ENCODE assay signal across 27 mouse cellular contexts in the genomic region with DNA sequence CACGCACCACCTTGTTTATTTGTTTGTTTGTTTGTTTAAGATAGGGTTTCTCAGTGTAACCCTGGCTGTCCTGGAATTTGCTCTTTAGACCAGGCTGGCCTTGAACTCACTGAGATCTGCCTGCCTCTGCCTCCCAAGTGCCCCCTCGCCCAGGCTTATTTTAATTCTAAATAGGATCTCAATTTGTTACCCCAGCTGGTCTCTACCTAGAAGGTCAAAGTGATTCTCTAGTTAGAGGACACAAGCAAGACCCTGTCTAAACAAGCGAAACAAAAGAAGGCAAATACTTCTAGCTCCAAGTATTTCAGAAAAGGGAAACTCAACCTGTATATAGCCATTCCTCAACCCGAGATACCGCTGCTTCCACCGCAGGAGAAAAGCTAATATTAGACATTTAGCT. TPM values are rescaled to one million over a fixed set of nuclear protein-coding genes. Genes with fewer than 3 reads are reported as not detected.
DNase-seq lines count a peak whose midpoint lies in the region; ATAC-seq and TF ChIP-seq lines count a peak whose summit lies in the region.
"Had no signal": no experiment of that assay in that cellular context is flagged by ENCODE, and none has a peak within 500 bp of the region (broad histone marks: within the 10 kb centered on the region; RNA-seq: fewer than 3 reads in every experiment).

No protein-coding gene starts in this region.

- H3K4me2 ChIP-seq in heart, embryonic 16.5 days (ENCODE audit: low read depth, low read length): no peak overlapping the region
- H3K4me2 ChIP-seq in embryonic facial prominence, embryonic 12.5 days (replicated peaks): no peak overlapping the region
- no peak overlapping the region for H3K4me2 ChIP-seq in midbrain, embryonic 15.5 days
- H3K4me2 ChIP-seq: embryonic facial prominence, embryonic 15.5 days; forebrain, embryonic 13.5 days; hindbrain, embryonic 12.5 days; liver, embryonic 13.5 days; midbrain, embryonic 13.5 days; neural tube, embryonic 15.5 days had no signal

- 0 out of 2 replicates have a peak, but pooled peaks have one; percentile 36 for TF ChIP-seq EP300 in ES-Bruce4 (IDR thresholded peaks at IDR 0.05; ENCODE audit: insufficient read depth, low read depth, low read length)

- H3K4me3 ChIP-seq in heart, embryonic 16.5 days (ENCODE audit: low read length): no peak overlapping the region
- H3K4me3 ChIP-seq in E14TG2a.4 (replicated peaks; ENCODE audit: low read length): peak overlapping the region; percentile 62
- no peak overlapping the region for H3K4me3 ChIP-seq in ES-Bruce4 (ENCODE audit: low read depth, low read length)
- no peak overlapping the region for H3K4me3 ChIP-seq in embryonic facial prominence, embryonic 12.5 days
- H3K4me3 ChIP-seq in midbrain, embryonic 15.5 days: no peak overlapping the region
- H3K4me3 ChIP-seq: embryonic facial prominence, embryonic 15.5 days; forebrain, embryonic 13.5 days; hindbrain, embryonic 12.5 days; liver, embryonic 13.5 days; midbrain, embryonic 13.5 days; neural tube, embryonic 15.5 days had no signal

- H3K4me1 ChIP-seq in heart, embryonic 16.5 days (ENCODE audit: control insufficient read depth, insufficient read depth, low read length): peaks cover 16% of the 10 kb centered on the region
- H3K4me1 ChIP-seq in E14TG2a.4 (replicated peaks; ENCODE audit: low read depth, low read length) (peaks cover 95% of the 10 kb centered on the region), ES-Bruce4 (ENCODE audit: control insufficient read depth, insufficient read depth, low read length) (peaks cover 5% of the 10 kb centered on the region)
- H3K4me1 ChIP-seq in embryonic facial prominence, embryonic 12.5 days: peaks cover 16% of the 10 kb centered on the region
- 0 out of 2 replicates have a peak, but pooled peaks cover 4% of the 10 kb centered on the region for H3K4me1 ChIP-seq in midbrain, embryonic 15.5 days
- H3K4me1 ChIP-seq: liver, embryonic 13.5 days had no signal

- ATAC-seq in heart, embryonic 16.5 days (replicated peaks; ENCODE audit: extremely low read depth, insufficient read depth, low FRiP score): no peak
- no peak for ATAC-seq in embryonic facial prominence, embryonic 12.5 days (ENCODE audit: insufficient number of reproducible peaks, insufficient read depth, low FRiP score, low TSS enrichment)
- no peak for ATAC-seq in midbrain, embryonic 15.5 days (replicated peaks)
- ATAC-seq: forebrain, embryonic 13.5 days; intestine, embryonic 16.5 days; lung, postnatal 0 days; midbrain, embryonic 13.5 days had no signal

- TF ChIP-seq POLR2A in ES-Bruce4 (IDR thresholded peaks at IDR 0.05; ENCODE audit: insufficient read depth, low read length): no peak

- no peaks in the 10 kb centered on the region for H3K27me3 ChIP-seq in heart, embryonic 16.5 days (ENCODE audit: control insufficient read depth, insufficient read depth, low read length)
- H3K27me3 ChIP-seq in E14TG2a.4 (ENCODE audit: insufficient read depth, low read length): no peaks in the 10 kb centered on the region
- H3K27me3 ChIP-seq in ES-Bruce4 (ENCODE audit: control insufficient read depth, insufficient read depth, low read length, poor library complexity, severe bottlenecking): no peaks in the 10 kb centered on the region
- no peaks in the 10 kb centered on the region for H3K27me3 ChIP-seq in embryonic facial prominence, embryonic 12.5 days
- no peaks in the 10 kb centered on the region for H3K27me3 ChIP-seq in midbrain, embryonic 15.5 days (replicated peaks)
- H3K27me3 ChIP-seq: embryonic facial prominence, embryonic 15.5 days; forebrain, embryonic 13.5 days; hindbrain, embryonic 12.5 days; liver, embryonic 13.5 days; midbrain, embryonic 13.5 days; neural tube, embryonic 15.5 days had no signal

- DNase-seq in heart, adult 9 months (ENCODE audit: low spot score in 2 of 2): no peak
- no peak for DNase-seq in layer of hippocampus, adult 11-12 months (ENCODE audit: low spot score)
- DNase-seq in layer of hippocampus, postnatal 14 days (ENCODE audit: low spot score in 2 of 2): no peak
- DNase-seq: B cell, adult 2 months; cerebellum, adult 2 months; cerebellum, postnatal 14 days; heart, adult 18-20 months; kidney, adult 8-10 months; layer of hippocampus, adult 9-11 months; liver, embryonic 13.5 days; lung, adult 18-20 months; right cerebral cortex, postnatal 14 days; thymus, postnatal 14 days had no signal

- peak overlapping the region; percentile 33; the same call in 1 of the 2 replicates for H3K27ac ChIP-seq in heart, embryonic 16.5 days (ENCODE audit: low read length)
- H3K27ac ChIP-seq in ES-Bruce4 (ENCODE audit: insufficient read depth, low read length): peak overlapping the region; percentile 72
- 0 out of 2 replicates have a peak overlapping the region, but pooled peaks have one; percentile 24 for H3K27ac ChIP-seq in embryonic facial prominence, embryonic 12.5 days
- H3K27ac ChIP-seq in midbrain, embryonic 15.5 days: no peak overlapping the region
- H3K27ac ChIP-seq: embryonic facial prominence, embryonic 15.5 days; forebrain, embryonic 13.5 days; hindbrain, embryonic 12.5 days; liver, embryonic 13.5 days; macrophage; midbrain, embryonic 13.5 days; neural tube, embryonic 15.5 days had no signal

- no peak overlapping the region; the same call in 1 of the 2 replicates for H3K9ac ChIP-seq in heart, embryonic 16.5 days (ENCODE audit: low read length)
- H3K9ac ChIP-seq in ES-Bruce4 (ENCODE audit: low read depth, poor library complexity, severe bottlenecking): 0 out of 2 replicates have a peak overlapping the region, but pooled peaks have one; percentile 3
- H3K9ac ChIP-seq in embryonic facial prominence, embryonic 12.5 days: no peak overlapping the region
- no peak overlapping the region for H3K9ac ChIP-seq in midbrain, embryonic 15.5 days
- H3K9ac ChIP-seq: embryonic facial prominence, embryonic 15.5 days; forebrain, embryonic 13.5 days; hindbrain, embryonic 12.5 days; liver, embryonic 13.5 days; midbrain, embryonic 13.5 days; neural tube, embryonic 15.5 days had no signal

- no peaks in the 10 kb centered on the region for H3K36me3 ChIP-seq in heart, embryonic 16.5 days (ENCODE audit: control insufficient read depth, insufficient read depth)
- H3K36me3 ChIP-seq in E14TG2a.4 (ENCODE audit: insufficient read depth, low read length) (no peaks in the 10 kb centered on the region), ES-Bruce4 (ENCODE audit: control insufficient read depth, insufficient read depth, low read length, poor library complexity, severe bottlenecking) (no peaks in the 10 kb centered on the region)
- no peaks in the 10 kb centered on the region for H3K36me3 ChIP-seq in embryonic facial prominence, embryonic 12.5 days
- no peaks in the 10 kb centered on the region for H3K36me3 ChIP-seq in midbrain, embryonic 15.5 days (replicated peaks)
- H3K36me3 ChIP-seq: embryonic facial prominence, embryonic 15.5 days; hindbrain, embryonic 12.5 days; liver, embryonic 13.5 days; midbrain, embryonic 13.5 days; neural tube, embryonic 15.5 days had no signal

- WGBS in heart, embryonic 16.5 days: 77% methylated on average over 6 of the region's 6 CpGs
- WGBS in embryonic facial prominence, embryonic 12.5 days: 88% methylated on average over 6 of the region's 6 CpGs
- WGBS in midbrain, embryonic 15.5 days: 95% methylated on average over 6 of the region's 6 CpGs

- TF ChIP-seq CTCF in E14TG2a.4 (conservative IDR thresholded peaks at IDR 0.05; ENCODE audit: low read length) (no peak), ES-Bruce4 (IDR thresholded peaks at IDR 0.05; ENCODE audit: low read depth, low read length) (no peak)

- no peaks in the 10 kb centered on the region for H3K9me3 ChIP-seq in heart, embryonic 16.5 days (replicated peaks; ENCODE audit: control insufficient read depth, low read length)
- H3K9me3 ChIP-seq in E14TG2a.4 (ENCODE audit: low read length): no peaks in the 10 kb centered on the region
- H3K9me3 ChIP-seq in ES-Bruce4 (replicated peaks; ENCODE audit: control insufficient read depth, insufficient read depth, low read length, poor library complexity, severe bottlenecking): no peaks in the 10 kb centered on the region
- no peaks in the 10 kb centered on the region for H3K9me3 ChIP-seq in embryonic facial prominence, embryonic 12.5 days
- H3K9me3 ChIP-seq in midbrain, embryonic 15.5 days: no peaks in the 10 kb centered on the region
- H3K9me3 ChIP-seq: embryonic facial prominence, embryonic 15.5 days; forebrain, embryonic 13.5 days; hindbrain, embryonic 12.5 days; liver, embryonic 13.5 days; midbrain, embryonic 13.5 days; neural tube, embryonic 15.5 days had no signal

RNA-seq across cellular contexts. Expression of gene Enah, which starts 34.9 kb away (rescaled TPM):
- 13.2 and 17.3 TPM in 2 replicates for polyA plus RNA-seq in heart, embryonic 16.5 days (2015; fragmentation: Nextera tagmentation; extraction: Ambion mirVana)
- polyA plus RNA-seq in ES-Bruce4 (2011; ENCODE audit: insufficient read depth, insufficient read length, low read depth, missing spikeins): 357 and 369 TPM in 2 replicates
- 36.5 and 36.8 TPM in 2 replicates for polyA plus RNA-seq in embryonic facial prominence, embryonic 12.5 days (2016; fragmentation: Nextera tagmentation; extraction: Ambion mirVana)
- 34.6 and 36.1 TPM in 2 replicates for polyA plus RNA-seq in midbrain, embryonic 15.5 days (2015; fragmentation: Nextera tagmentation; extraction: Ambion mirVana)
- total RNA-seq in layer of hippocampus, postnatal 14 days (2021): 100 to 1,000 TPM; 181 to 193 TPM
- total RNA-seq: monocyte, adult 5-6 weeks had no signal
